Mouse (Mus musculus) kidney, embryonic 14.5 days (tissue): ENCODE measurements around the gene Tdgf1. TPM values are rescaled to one million over a fixed set of nuclear protein-coding genes. Genes with fewer than 3 reads are reported as not detected.
A peak's percentile ranks its signal among the peaks of the same experiment; 100 is the strongest.

Source experiments
- ATAC-seq: fragments of 200-750 bp; cut with Nextera tagmentation; 2 replicates; pipeline ENCODE4 v1.8.0; 2017; ENCODE audit warnings: moderate number of reproducible peaks, mild to moderate bottlenecking, moderate TSS enrichment, moderate library complexity; ENCODE audit not compliant: low FRiP score, low TSS enrichment
- H3K27ac ChIP-seq: fragments of 300-500 bp; sonication (generic); 2 replicates; pipeline ENCODE4 v1.5.1; 2014; ENCODE audit warnings: low read depth, mild to moderate bottlenecking, low read length, moderate library complexity, mixed read lengths
- H3K27me3 ChIP-seq: fragments of 300-500 bp; sonication (generic); 2 replicates; pipeline ENCODE4 v1.6.1; 2014; ENCODE audit warnings: mild to moderate bottlenecking, low read length; ENCODE audit not compliant: control insufficient read depth, insufficient read depth
- H3K36me3 ChIP-seq: fragments of 300-500 bp; sonication (generic); 2 replicates; pipeline ENCODE4 v1.6.1; 2014; ENCODE audit warnings: low read length, mixed read lengths; ENCODE audit not compliant: control insufficient read depth, insufficient read depth
- H3K4me1 ChIP-seq: fragments of 300-500 bp; sonication (generic); 2 replicates; pipeline ENCODE4 v1.6.1; 2014; ENCODE audit warnings: low read length, mixed read lengths; ENCODE audit not compliant: control insufficient read depth, insufficient read depth
- H3K4me2 ChIP-seq: fragments of 300-500 bp; sonication (generic); replicated peaks from 2 replicates; pipeline ENCODE4 v1.6.1; 2014; ENCODE audit warnings: low read depth, mild to moderate bottlenecking, low read length
- H3K4me3 ChIP-seq: fragments of 300-500 bp; sonication (generic); 2 replicates; pipeline ENCODE4 v1.5.1; 2014; ENCODE audit warnings: mild to moderate bottlenecking, low read length
- H3K9ac ChIP-seq: fragments of 300-500 bp; sonication (generic); 2 replicates; pipeline ENCODE4 v1.6.1; 2014; ENCODE audit warnings: low read depth, mild to moderate bottlenecking, low read length, moderate library complexity
- H3K9me3 ChIP-seq: fragments of 300-500 bp; sonication (generic); 2 replicates; pipeline ENCODE4 v1.6.1; 2016; ENCODE audit warnings: low read length; ENCODE audit not compliant: control insufficient read depth
- WGBS: fragments of 180-500 bp; shearing (Covaris S2); extraction: QIAGEN DNeasy Blood & Tissue Kit; methylation state at CpG from one replicate; pipeline ENCODE4 v1.1.7; 2014; 5-methylcytosine and 5-hydroxymethylcytosine counted together
- polyA plus RNA-seq: library from polyadenylated mRNA; unstranded; fragments of >200 nt; fragmentation: Nextera tagmentation; extraction: Ambion mirVana; gene quantifications from 2 replicates; pipeline ENCODE4 v1.2.1, GENCODE M21; 2014

Tdgf1 gene
- not detected in 2 replicates for polyA plus RNA-seq

- Histone ChIP-seq H3K36me3 (no peaks in the 10 kb centered on the region), H3K27ac (no peak within 1 kb of the TSS), H3K9me3 (no peaks in the 10 kb centered on the region), H3K4me1 (0 out of 2 replicates have a peak, but pooled peaks cover 2% of the 10 kb centered on the region), H3K27me3 (peaks cover 41% of the 10 kb centered on the region), H3K4me3 (no peak within 1 kb of the TSS), H3K9ac (no peak within 1 kb of the TSS), H3K4me2 (no peak within 1 kb of the TSS)
- WGBS = 8% methylated on average over 11 of the region's 11 CpGs
- ATAC-seq = no peak
Measured at GRCm38 (mm10) chr9:110945926-110946325, at the start of gene Tdgf1. Tdgf1 (minus strand) TSS chr9:110946158.

GRCm38 (mm10) chr9:110994716-110995172 lies 48.8 kb upstream of the Tdgf1 start:
- Histone ChIP-seq H3K4me2 (peak overlapping the region; percentile 48), H3K4me3 (peak overlapping the region; percentile 43), H3K27me3 (no peaks in the 10 kb centered on the region), H3K9ac (0 out of 2 replicates have a peak overlapping the region, but pooled peaks have one; percentile 28), H3K9me3 (no peaks in the 10 kb centered on the region), H3K4me1 (no peaks in the 10 kb centered on the region), H3K36me3 (no peaks in the 10 kb centered on the region), H3K27ac (no peak overlapping the region)
- 5% methylated on average over 13 of the region's 13 CpGs for WGBS
- peak; percentile 88 for ATAC-seq

GRCm38 (mm10) chr9:110993281-110993709 lies 47.3 kb upstream of the Tdgf1 start:
- no peak overlapping the region for H3K9ac ChIP-seq

GRCm38 (mm10) chr9:110990204-110990603 lies 44.2 kb upstream of the Tdgf1 start, which contains the start of gene Rtp3:
Rtp3 (minus strand) TSS chr9:110990583.
- H3K4me3 ChIP-seq = no peak within 1 kb of the TSS
- no peaks in the 10 kb centered on the region for H3K4me1 ChIP-seq
- 66% methylated on average over 6 of the region's 6 CpGs for WGBS

More at GRCm38 (mm10) chr9:110993281-110993709, 47.3 kb upstream of the Tdgf1 start:
- no peaks in the 10 kb centered on the region for H3K27me3 ChIP-seq
- no peak overlapping the region for H3K4me3 ChIP-seq
- H3K36me3 ChIP-seq = no peaks in the 10 kb centered on the region
- no peaks in the 10 kb centered on the region for H3K4me1 ChIP-seq
- no peak overlapping the region for H3K4me2 ChIP-seq
- H3K27ac ChIP-seq = no peak overlapping the region
- ATAC-seq = no peak
- no peaks in the 10 kb centered on the region for H3K9me3 ChIP-seq
- 42% methylated on average over 3 of the region's 3 CpGs for WGBS

DNA sequence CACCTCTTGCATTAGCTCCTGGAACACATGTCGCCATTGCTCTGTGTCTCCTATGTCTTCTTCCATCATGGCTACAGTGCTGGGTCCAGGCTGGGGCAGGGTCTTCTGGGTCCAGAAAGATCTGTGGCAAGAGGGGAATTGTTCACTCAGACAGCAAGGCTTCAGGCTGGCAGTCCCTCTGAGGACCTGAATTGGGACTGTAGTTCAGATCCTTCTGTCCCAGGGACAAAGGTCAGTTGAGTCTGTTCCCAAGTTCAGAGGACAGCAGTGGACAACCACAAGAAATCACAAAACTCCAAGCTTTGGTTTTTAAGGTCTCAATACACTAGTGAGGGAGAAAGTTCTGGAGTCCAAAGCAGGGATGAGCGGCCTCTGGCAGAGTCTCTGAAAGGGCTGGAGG lies 43.6 kb upstream of the Tdgf1 start:
- ATAC-seq = no peak
- Histone ChIP-seq H3K27ac (no peak overlapping the region), H3K36me3 (no peaks in the 10 kb centered on the region), H3K4me3 (no peak overlapping the region), H3K27me3 (no peaks in the 10 kb centered on the region), H3K9ac (no peak overlapping the region), H3K9me3 (no peaks in the 10 kb centered on the region), H3K4me2 (no peak overlapping the region), H3K4me1 (no peaks in the 10 kb centered on the region)
- WGBS = 92% methylated on average over 2 of the region's 2 CpGs

More at GRCm38 (mm10) chr9:110990204-110990603, 44.2 kb upstream of the Tdgf1 start, which contains the start of gene Rtp3:
- Histone ChIP-seq H3K4me2 (no peak within 1 kb of the TSS), H3K36me3 (no peaks in the 10 kb centered on the region), H3K27ac (no peak within 1 kb of the TSS), H3K9me3 (no peaks in the 10 kb centered on the region), H3K9ac (no peak within 1 kb of the TSS), H3K27me3 (no peaks in the 10 kb centered on the region)
- ATAC-seq = no peak

DNA sequence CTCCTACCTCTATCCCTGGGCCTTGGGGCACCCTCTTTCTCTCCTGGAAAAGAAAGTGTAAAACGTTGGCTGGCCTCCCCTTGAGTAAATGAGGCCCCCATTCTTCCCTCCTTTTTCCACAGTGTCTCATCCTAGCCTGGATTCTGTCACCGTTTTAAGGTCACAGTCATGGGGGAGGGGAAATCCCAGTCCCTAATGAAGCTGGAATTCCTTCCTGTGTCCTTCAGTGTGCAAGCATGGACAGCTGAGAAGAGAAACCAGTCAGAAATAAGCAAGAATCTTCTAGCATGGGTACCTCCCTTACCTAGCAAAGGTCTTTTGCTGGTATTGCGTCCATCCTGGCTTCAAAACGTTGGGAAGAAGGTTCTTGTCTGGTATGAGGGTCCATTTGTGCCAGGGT lies 43.2 kb upstream of the Tdgf1 start:
- 68% methylated on average over 4 of the region's 4 CpGs for WGBS
- no peak overlapping the region for H3K27ac ChIP-seq
- H3K36me3 ChIP-seq = no peaks in the 10 kb centered on the region
- H3K9me3 ChIP-seq = no peaks in the 10 kb centered on the region
- H3K9ac ChIP-seq = no peak overlapping the region
- no peak overlapping the region for H3K4me2 ChIP-seq
- ATAC-seq = no peak
- H3K4me1 ChIP-seq = no peaks in the 10 kb centered on the region
- H3K27me3 ChIP-seq = no peaks in the 10 kb centered on the region
- no peak overlapping the region for H3K4me3 ChIP-seq

DNA sequence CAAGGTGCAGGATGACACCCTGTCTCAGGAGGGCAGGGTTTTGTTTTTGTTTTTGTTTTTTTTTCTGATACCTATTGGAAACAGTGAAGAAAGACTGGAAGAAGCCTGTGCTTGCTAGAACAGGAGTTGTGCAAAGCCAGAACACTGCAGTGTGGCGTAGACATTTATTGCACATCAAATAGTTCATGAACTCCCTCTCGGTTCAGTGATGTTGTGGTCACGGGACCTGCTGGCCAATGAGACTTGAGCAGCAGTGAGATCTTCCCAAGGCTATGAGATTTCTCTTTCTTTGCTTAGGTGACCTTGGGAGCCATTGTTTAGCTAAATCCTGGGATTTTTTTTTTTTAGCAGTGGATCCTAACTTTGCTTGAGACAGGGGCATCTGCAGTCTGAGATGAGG lies 42.1 kb upstream of the Tdgf1 start:
- H3K9me3 ChIP-seq = no peaks in the 10 kb centered on the region
- no peak overlapping the region for H3K4me2 ChIP-seq
- H3K36me3 ChIP-seq = no peaks in the 10 kb centered on the region
- no peak overlapping the region for H3K4me3 ChIP-seq
- H3K27me3 ChIP-seq = no peaks in the 10 kb centered on the region
- no peak overlapping the region for H3K27ac ChIP-seq
- no peak for ATAC-seq
- no peak overlapping the region for H3K9ac ChIP-seq
- 61% methylated on average over 3 of the region's 3 CpGs for WGBS
- no peaks in the 10 kb centered on the region for H3K4me1 ChIP-seq

- Histone ChIP-seq H3K27me3 (no peaks in the 10 kb centered on the region), H3K4me3 (no peak overlapping the region), H3K27ac (no peak overlapping the region), H3K9me3 (no peaks in the 10 kb centered on the region), H3K4me1 (no peaks in the 10 kb centered on the region), H3K9ac (no peak overlapping the region), H3K4me2 (no peak overlapping the region), H3K36me3 (no peaks in the 10 kb centered on the region)
- no peak for ATAC-seq
- WGBS = 79% methylated on average over 4 of the region's 4 CpGs
Measured at GRCm38 (mm10) chr9:110987331-110987730, 41.4 kb upstream of the Tdgf1 start.

DNA sequence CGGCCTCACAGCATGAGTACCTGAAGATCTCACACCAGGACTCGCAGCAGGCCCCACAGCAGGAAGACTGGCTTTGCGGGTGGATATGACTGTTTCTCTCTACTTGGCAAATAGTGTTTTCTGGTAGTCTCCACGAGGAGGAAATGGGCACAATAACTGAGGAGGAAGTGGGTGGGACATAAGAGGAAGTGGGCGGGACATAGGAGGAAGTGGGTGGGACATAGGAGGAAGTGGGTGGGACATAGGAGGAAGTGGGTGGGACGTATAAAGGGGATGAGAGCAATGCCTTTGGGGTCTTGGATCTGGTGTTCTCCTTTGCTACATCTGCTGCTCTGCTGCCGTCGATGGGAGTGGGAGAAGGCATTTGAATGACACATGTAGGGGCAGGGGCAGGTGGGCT lies 40.0 kb upstream of the Tdgf1 start:
- Histone ChIP-seq H3K4me2 (no peak overlapping the region), H3K36me3 (no peaks in the 10 kb centered on the region), H3K27me3 (no peaks in the 10 kb centered on the region), H3K4me3 (no peak overlapping the region), H3K9ac (no peak overlapping the region), H3K27ac (no peak overlapping the region), H3K4me1 (no peaks in the 10 kb centered on the region), H3K9me3 (no peaks in the 10 kb centered on the region)
- ATAC-seq = no peak
- WGBS = 88% methylated on average over 8 of the region's 8 CpGs
